Comparison of ENCODE assay signal across 17 mouse cellular contexts in genomic region chr12:12356946-12357345, GRCm38 (mm10).
A peak's percentile ranks its signal among the peaks of the same experiment; 100 is the strongest.
DNase-seq lines count a peak whose midpoint lies in the region; ATAC-seq and TF ChIP-seq lines count a peak whose summit lies in the region.
"Had no signal": no experiment of that assay in that cellular context is flagged by ENCODE, and none has a peak within 500 bp of the region (broad histone marks: within the 10 kb centered on the region; RNA-seq: fewer than 3 reads in every experiment).

No protein-coding gene starts in this region.

- TF ChIP-seq CTCF in hindbrain, postnatal 0 days (IDR thresholded peaks at IDR 0.05; ENCODE audit: low read depth) = no peak

- H3K9me3 ChIP-seq in heart, embryonic 12.5 days (replicated peaks) = no peaks in the 10 kb centered on the region
- H3K9me3 ChIP-seq in hindbrain, postnatal 0 days (ENCODE audit: low read length) = no peaks in the 10 kb centered on the region
- no peaks in the 10 kb centered on the region for H3K9me3 ChIP-seq in hindbrain, embryonic 12.5 days (replicated peaks)
- no peaks in the 10 kb centered on the region for H3K9me3 ChIP-seq in embryonic facial prominence, embryonic 10.5 days
- H3K9me3 ChIP-seq: hindbrain, embryonic 10.5 days; liver, embryonic 12.5 days; megakaryocyte, embryonic 14.5 days; midbrain, embryonic 15.5 days; stomach, embryonic 15.5 days had no signal

- H3K9ac ChIP-seq in heart, embryonic 12.5 days = no peak overlapping the region
- no peak overlapping the region for H3K9ac ChIP-seq in hindbrain, postnatal 0 days (replicated peaks; ENCODE audit: low read length)
- no peak overlapping the region for H3K9ac ChIP-seq in hindbrain, embryonic 12.5 days
- H3K9ac ChIP-seq: liver, embryonic 12.5 days; midbrain, embryonic 15.5 days; stomach, embryonic 15.5 days had no signal

- no peaks in the 10 kb centered on the region for H3K27me3 ChIP-seq in heart, embryonic 12.5 days (replicated peaks)
- H3K27me3 ChIP-seq in hindbrain, postnatal 0 days (ENCODE audit: insufficient read depth, low read length) = no peaks in the 10 kb centered on the region
- H3K27me3 ChIP-seq in hindbrain, embryonic 12.5 days = no peaks in the 10 kb centered on the region
- H3K27me3 ChIP-seq in embryonic facial prominence, embryonic 10.5 days (replicated peaks; ENCODE audit: low read depth, poor library complexity, severe bottlenecking) = no peaks in the 10 kb centered on the region
- H3K27me3 ChIP-seq: CH12.LX; liver, embryonic 12.5 days; megakaryocyte, embryonic 14.5 days; midbrain, embryonic 15.5 days; stomach, embryonic 15.5 days had no signal

- DNase-seq in heart, adult 9 months (ENCODE audit: low spot score in 2 of 2) = no peak
- no peak for DNase-seq in hindbrain, postnatal 0 days (ENCODE audit: low spot score)
- peak; percentile 43 to 46 for DNase-seq in cerebellum, adult 18-20 months
- peak; percentile 40 to 49 for DNase-seq in cerebellum, postnatal 36 days
- no peak for DNase-seq in embryonic facial prominence, embryonic 10.5 days (ENCODE audit: low spot score)
- DNase-seq in gastrocnemius, postnatal 25 days = no peak
- DNase-seq: kidney, postnatal 36 days; right cerebral cortex, postnatal 25 days had no signal

- no peak overlapping the region for H3K4me3 ChIP-seq in heart, embryonic 12.5 days
- no peak overlapping the region for H3K4me3 ChIP-seq in hindbrain, postnatal 0 days (ENCODE audit: low read length)
- no peak overlapping the region for H3K4me3 ChIP-seq in hindbrain, embryonic 12.5 days
- no peak overlapping the region for H3K4me3 ChIP-seq in embryonic facial prominence, embryonic 10.5 days
- H3K4me3 ChIP-seq: hindbrain, embryonic 10.5 days; liver, embryonic 12.5 days; megakaryocyte, embryonic 14.5 days; midbrain, embryonic 15.5 days; myocyte; stomach, embryonic 15.5 days had no signal

- peak overlapping the region; percentile 51; the same call in 1 of the 2 replicates for H3K4me2 ChIP-seq in heart, embryonic 12.5 days
- no peak overlapping the region for H3K4me2 ChIP-seq in hindbrain, postnatal 0 days (ENCODE audit: low read depth, low read length)
- H3K4me2 ChIP-seq in hindbrain, embryonic 12.5 days (replicated peaks) = no peak overlapping the region
- H3K4me2 ChIP-seq: liver, embryonic 12.5 days; midbrain, embryonic 15.5 days; stomach, embryonic 15.5 days had no signal

- peaks cover 14% of the 10 kb centered on the region for H3K36me3 ChIP-seq in heart, embryonic 12.5 days
- peaks cover 2% of the 10 kb centered on the region; the same call in 1 of the 2 replicates for H3K36me3 ChIP-seq in hindbrain, postnatal 0 days (ENCODE audit: insufficient read depth, low read length)
- H3K36me3 ChIP-seq in hindbrain, embryonic 12.5 days = no peaks in the 10 kb centered on the region
- H3K36me3 ChIP-seq in embryonic facial prominence, embryonic 10.5 days (replicated peaks) = no peaks in the 10 kb centered on the region
- H3K36me3 ChIP-seq: hindbrain, embryonic 10.5 days; liver, embryonic 12.5 days; midbrain, embryonic 15.5 days; stomach, embryonic 15.5 days had no signal

- ATAC-seq in heart, embryonic 12.5 days (ENCODE audit: insufficient number of reproducible peaks, low FRiP score) = no peak
- ATAC-seq in hindbrain, postnatal 0 days = no peak
- no peak for ATAC-seq in hindbrain, embryonic 12.5 days (ENCODE audit: low FRiP score)
- ATAC-seq: liver, embryonic 12.5 days had no signal

- WGBS in heart, embryonic 12.5 days = 54% methylated on average over 5 of the region's 5 CpGs
- 75% methylated on average over 5 of the region's 5 CpGs for WGBS in hindbrain, postnatal 0 days
- 87% methylated on average over 5 of the region's 5 CpGs for WGBS in hindbrain, embryonic 12.5 days
- WGBS in embryonic facial prominence, embryonic 10.5 days = 83% methylated on average over 5 of the region's 5 CpGs

- H3K27ac ChIP-seq in heart, embryonic 12.5 days (ENCODE audit: poor library complexity, severe bottlenecking) = peak overlapping the region; percentile 89
- peak overlapping the region; percentile 36; the same call in 1 of the 2 replicates for H3K27ac ChIP-seq in hindbrain, postnatal 0 days
- H3K27ac ChIP-seq in hindbrain, embryonic 12.5 days = no peak overlapping the region
- H3K27ac ChIP-seq in embryonic facial prominence, embryonic 10.5 days (replicated peaks) = no peak overlapping the region
- H3K27ac ChIP-seq: hindbrain, embryonic 10.5 days; liver, embryonic 12.5 days; midbrain, embryonic 15.5 days; stomach, embryonic 15.5 days had no signal

- H3K4me1 ChIP-seq in heart, embryonic 12.5 days (replicated peaks) = peaks cover 29% of the 10 kb centered on the region
- H3K4me1 ChIP-seq in hindbrain, postnatal 0 days (ENCODE audit: insufficient read depth, low read length) = peaks cover 5% of the 10 kb centered on the region
- peaks cover 3% of the 10 kb centered on the region; the same call in 1 of the 2 replicates for H3K4me1 ChIP-seq in hindbrain, embryonic 12.5 days
- H3K4me1 ChIP-seq in embryonic facial prominence, embryonic 10.5 days = peaks cover under 1% of the 10 kb centered on the region
- H3K4me1 ChIP-seq: hindbrain, embryonic 10.5 days; megakaryocyte, embryonic 14.5 days; midbrain, embryonic 15.5 days had no signal

Comparison
In these comparisons a context has a peak if more than half of its experiments do, and no peak if none do; other contexts are left out.
1. H3K27ac ChIP-seq: peak in heart, embryonic 12.5 days (single experiment) and hindbrain, postnatal 0 days (single experiment); none in hindbrain, embryonic 12.5 days (single experiment) and embryonic facial prominence, embryonic 10.5 days (single experiment).
2. DNase-seq: peak in cerebellum, adult 18-20 months (2 of 2) and cerebellum, postnatal 36 days (2 of 2); none in heart, adult 9 months (0 of 2), hindbrain, postnatal 0 days (single experiment), embryonic facial prominence, embryonic 10.5 days (single experiment) and gastrocnemius, postnatal 25 days (single experiment).